Mouse (Mus musculus) C2C12 (cell line): ENCODE results near the gene Lgals8. TPM values are rescaled to one million over a fixed set of nuclear protein-coding genes. Genes with fewer than 3 reads are reported as not detected.

Experiments used
- H3K27me3 ChIP-seq: one replicate; pipeline ENCODE4 v1.6.1; 2011; ENCODE audit not compliant: control insufficient read depth, insufficient read depth, insufficient read length
- H3K36me3 ChIP-seq: one replicate; pipeline ENCODE4 v1.6.1; 2011; ENCODE audit not compliant: control insufficient read depth, insufficient read depth
- H3K4me3 ChIP-seq: one replicate; pipeline ENCODE4 v1.5.1; 2011; ENCODE audit warnings: mild to moderate bottlenecking, control low read depth; ENCODE audit not compliant: poor library complexity, insufficient read depth, severe bottlenecking
- H3K79me2 ChIP-seq: one replicate; pipeline ENCODE4 v1.6.1; 2011; ENCODE audit not compliant: control insufficient read depth, insufficient read depth
- H3K79me3 ChIP-seq: one replicate; pipeline ENCODE4 v1.6.1; 2011; ENCODE audit warnings: low read depth, control low read depth
- H3ac ChIP-seq: one replicate; pipeline ENCODE3; 2011; ENCODE audit warnings: low read depth; ENCODE audit not compliant: control insufficient read depth, insufficient read length
- CEBPB ChIP-seq: IDR thresholded peaks from one replicate; pipeline ENCODE4 v1.6.1; 2011; ENCODE audit warnings: low read depth, mild to moderate bottlenecking, control low read depth, moderate library complexity
- CTCF ChIP-seq: IDR thresholded peaks from one replicate; pipeline ENCODE4 v1.5.1; 2011; ENCODE audit not compliant: control insufficient read depth, insufficient read depth, insufficient read length
- FOSL1 ChIP-seq: IDR thresholded peaks from one replicate; pipeline ENCODE4 v1.8.0; 2011; ENCODE audit warnings: mild to moderate bottlenecking, low read length; ENCODE audit not compliant: poor library complexity, insufficient read depth, severe bottlenecking
- MAX ChIP-seq: IDR thresholded peaks from one replicate; pipeline ENCODE4 v1.6.1; 2011; ENCODE audit warnings: mild to moderate bottlenecking, control low read depth
- MYOD1 ChIP-seq: IDR thresholded peaks from one replicate; pipeline ENCODE4 v1.6.1; 2011; ENCODE audit warnings: low read depth; ENCODE audit not compliant: control insufficient read depth, insufficient read length
- MYOG ChIP-seq: IDR thresholded peaks from one replicate; pipeline ENCODE4 v1.6.1; 2011; ENCODE audit not compliant: control insufficient read depth, insufficient read length; ENCODE audit errors: extremely low read depth
- USF1 ChIP-seq: IDR thresholded peaks from one replicate; pipeline ENCODE4 v1.6.1; 2011; ENCODE audit warnings: low read depth, mild to moderate bottlenecking, control low read depth, moderate library complexity
- polyA plus RNA-seq: library from polyadenylated mRNA; unstranded; fragments of >200 nt; fragmentation: generic; extraction: Trizol; gene quantifications from one replicate; pipeline ENCODE4 v1.2.1, GENCODE M21; 2012; ENCODE audit warnings: missing spikeins

Gene Lgals8
- polyA plus RNA-seq, 1 experiment = 16.3 TPM

- H3K36me3 ChIP-seq = no peaks in the 10 kb centered on the region
- H3K4me3 ChIP-seq = no peak overlapping the region
- TF ChIP-seq MYOG (no peak), MYOD1 (no peak)
- no peak overlapping the region for H3ac ChIP-seq
- no peaks in the 10 kb centered on the region for H3K27me3 ChIP-seq
- H3K79me3 ChIP-seq = no peaks in the 10 kb centered on the region
- no peaks in the 10 kb centered on the region for H3K79me2 ChIP-seq
Measured at GRCm38 (mm10) chr13:12502665-12503237, 38.0 kb upstream of the Lgals8 start.

GRCm38 (mm10) chr13:12499107-12499506 is 34.4 kb upstream of the Lgals8 start:
- no peaks in the 10 kb centered on the region for H3K79me3 ChIP-seq
- H3K4me3 ChIP-seq = no peak overlapping the region
- TF ChIP-seq CTCF (no peak), CEBPB (no peak), MAX (no peak), MYOD1 (no peak), FOSL1 (no peak), USF1 (no peak), MYOG (no peak)
- no peaks in the 10 kb centered on the region for H3K36me3 ChIP-seq
- H3ac ChIP-seq = no peak overlapping the region
- no peaks in the 10 kb centered on the region for H3K27me3 ChIP-seq
- H3K79me2 ChIP-seq = no peaks in the 10 kb centered on the region

- no peaks in the 10 kb centered on the region for H3K79me2 ChIP-seq
- H3K27me3 ChIP-seq = no peaks in the 10 kb centered on the region
- TF ChIP-seq MAX = no peak
- TF ChIP-seq FOSL1 = no peak
- no peak for TF ChIP-seq CEBPB
- TF ChIP-seq MYOD1 = no peak
- TF ChIP-seq MYOG = no peak
- H3K4me3 ChIP-seq = no peak overlapping the region
- H3K79me3 ChIP-seq = no peaks in the 10 kb centered on the region
- H3K36me3 ChIP-seq = no peaks in the 10 kb centered on the region
- no peak overlapping the region for H3ac ChIP-seq
Measured at GRCm38 (mm10) chr13:12497809-12498208, 33.1 kb upstream of the Lgals8 start.

- Histone ChIP-seq H3K4me3 (no peak overlapping the region), H3K36me3 (no peaks in the 10 kb centered on the region), H3K79me2 (no peaks in the 10 kb centered on the region), H3K27me3 (no peaks in the 10 kb centered on the region), H3ac (no peak overlapping the region), H3K79me3 (no peaks in the 10 kb centered on the region)
- TF ChIP-seq MYOD1 = no peak
- TF ChIP-seq FOSL1 = no peak
- no peak for TF ChIP-seq CEBPB
- TF ChIP-seq CTCF = no peak
- no peak for TF ChIP-seq MYOG
Measured at GRCm38 (mm10) chr13:12494750-12495149, 30.0 kb upstream of the Lgals8 start.

GRCm38 (mm10) chr13:12492515-12492914 is 27.8 kb upstream of the Lgals8 start:
- no peaks in the 10 kb centered on the region for H3K36me3 ChIP-seq
- no peak for TF ChIP-seq USF1
- no peak for TF ChIP-seq MAX
- no peak for TF ChIP-seq CEBPB
- TF ChIP-seq MYOG = no peak
- no peak for TF ChIP-seq FOSL1
- no peak for TF ChIP-seq CTCF
- no peaks in the 10 kb centered on the region for H3K27me3 ChIP-seq
- H3ac ChIP-seq = no peak overlapping the region
- H3K79me2 ChIP-seq = no peaks in the 10 kb centered on the region
- no peaks in the 10 kb centered on the region for H3K79me3 ChIP-seq
- no peak overlapping the region for H3K4me3 ChIP-seq

GRCm38 (mm10) chr13:12485640-12486039 is 20.9 kb upstream of the Lgals8 start:
- H3K36me3 ChIP-seq = no peaks in the 10 kb centered on the region
- H3K27me3 ChIP-seq = no peaks in the 10 kb centered on the region
- H3K79me3 ChIP-seq = no peaks in the 10 kb centered on the region
- TF ChIP-seq CEBPB = no peak
- TF ChIP-seq MAX = no peak
- TF ChIP-seq MYOD1 = no peak
- no peak for TF ChIP-seq CTCF
- TF ChIP-seq MYOG = no peak
- TF ChIP-seq FOSL1 = no peak
- no peak for TF ChIP-seq USF1
- no peak overlapping the region for H3K4me3 ChIP-seq
- no peaks in the 10 kb centered on the region for H3K79me2 ChIP-seq
- H3ac ChIP-seq = no peak overlapping the region
